Mouse (Mus musculus): ENCODE data around the gene Uimc1. TPM values are rescaled to one million over a fixed set of nuclear protein-coding genes. Genes with fewer than 3 reads are reported as not detected.
A peak's percentile ranks its signal among the peaks of the same experiment; 100 is the strongest.
"Not testable (repeated sequence)": the region's sequence is repeated elsewhere in the genome, so short reads cannot be mapped to it uniquely, and the experiment has no call there.

Gene Uimc1
- polyA plus RNA-seq, 1 experiment from 2014 or later: 27.4 TPM

DNA sequence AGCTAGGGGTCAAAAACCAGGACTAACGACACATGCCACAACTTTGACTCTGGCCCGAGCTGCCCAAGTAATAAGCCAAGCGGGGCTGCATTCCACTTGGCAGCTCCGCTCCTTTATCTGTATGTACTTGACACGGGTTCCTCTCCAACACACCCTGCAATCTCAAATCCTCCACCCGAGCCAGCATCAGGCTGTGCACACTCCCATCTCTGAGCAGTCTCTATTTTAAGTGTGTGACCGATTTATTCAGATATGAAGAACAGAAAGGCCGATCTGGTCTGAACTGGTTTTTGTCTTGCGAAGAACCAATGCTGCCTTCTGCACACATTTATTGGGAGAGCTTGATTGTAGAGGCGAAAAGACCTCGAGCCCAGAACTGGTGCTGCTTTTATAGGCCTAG is 1.5 kb upstream of the Uimc1 start:
- H3K27ac ChIP-seq: no peak overlapping the region
- ATAC-seq (ENCODE audit: low FRiP score): no peak
- no peaks in the 10 kb centered on the region for H3K36me3 ChIP-seq (replicated peaks)
- no peak overlapping the region for H3K9ac ChIP-seq
- H3K4me3 ChIP-seq (replicated peaks): no peak overlapping the region
- H3K9me3 ChIP-seq: no peaks in the 10 kb centered on the region
- H3K4me2 ChIP-seq: no peak overlapping the region
- no peaks in the 10 kb centered on the region for H3K27me3 ChIP-seq
- peaks cover 17% of the 10 kb centered on the region for H3K4me1 ChIP-seq
- 97% methylated on average over 11 of the region's 11 CpGs for WGBS

DNA sequence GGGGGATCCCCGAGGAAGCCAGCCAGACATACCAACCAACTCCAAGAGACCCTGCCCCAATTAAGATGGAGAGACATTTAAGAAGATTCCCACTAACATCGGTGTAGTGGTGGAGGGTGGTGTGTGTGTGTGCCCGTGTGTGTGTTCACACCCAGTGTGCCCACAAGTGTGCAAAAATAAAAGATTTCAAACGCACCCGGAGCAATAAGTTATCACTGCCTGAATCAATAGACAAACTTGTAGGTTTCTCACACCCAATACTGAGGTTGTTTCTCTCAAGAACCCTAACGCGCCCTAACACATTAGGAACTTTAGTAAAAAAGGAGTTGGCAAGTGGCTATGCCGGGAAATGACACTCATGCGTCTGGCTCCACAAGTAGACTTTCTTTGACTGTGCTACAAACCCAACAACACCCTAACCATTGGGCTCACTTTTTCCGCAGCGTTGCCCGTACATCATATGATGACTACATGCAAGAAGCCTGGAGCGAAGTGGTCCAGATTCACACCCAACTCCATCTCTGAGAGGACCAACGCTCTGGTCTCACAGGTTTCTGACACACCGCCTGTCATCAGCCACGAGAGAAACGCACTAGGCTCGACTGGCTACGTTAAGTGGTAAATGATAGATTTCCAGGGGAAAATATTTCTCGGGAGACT is 904 bp downstream of the Uimc1 start:
- H3K27ac ChIP-seq: no peak overlapping the region; the same call in 1 of the 2 replicates
- H3K36me3 ChIP-seq (replicated peaks): no peaks in the 10 kb centered on the region
- H3K9ac ChIP-seq: peak overlapping the region; percentile 91
- no peaks in the 10 kb centered on the region for H3K9me3 ChIP-seq
- H3K27me3 ChIP-seq: no peaks in the 10 kb centered on the region
- no peak for ATAC-seq (ENCODE audit: low FRiP score)
- H3K4me1 ChIP-seq: peaks cover 8% of the 10 kb centered on the region
- WGBS: 41% methylated on average over 20 of the region's 20 CpGs
- peak overlapping the region; percentile 52 for H3K4me2 ChIP-seq
- peak overlapping the region; percentile 88 for H3K4me3 ChIP-seq (replicated peaks)

DNA sequence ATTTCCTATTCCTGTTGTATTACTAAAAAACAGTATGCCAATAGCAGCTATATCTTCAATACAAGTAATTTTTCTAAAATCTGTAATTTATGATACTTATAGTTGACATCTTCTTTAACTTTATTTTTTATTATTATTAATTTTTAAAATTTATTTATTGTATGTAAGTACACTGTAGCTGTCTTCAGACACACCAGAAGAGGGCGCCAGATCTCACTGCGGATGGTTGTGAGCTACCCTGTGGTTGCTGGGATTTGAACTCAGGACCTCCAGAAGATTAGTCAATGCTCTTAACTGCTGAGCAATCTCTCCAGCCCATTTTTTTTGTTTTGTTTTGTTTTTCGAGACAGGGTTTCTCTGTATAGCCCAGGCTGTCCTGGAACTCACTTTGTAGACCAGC is 2.3 kb downstream of the Uimc1 start:
- ATAC-seq (ENCODE audit: low FRiP score); H3K27me3 ChIP-seq; H3K4me1 ChIP-seq; H3K36me3 ChIP-seq (replicated peaks); H3K27ac ChIP-seq; H3K9ac ChIP-seq; H3K4me3 ChIP-seq (replicated peaks); H3K9me3 ChIP-seq; H3K4me2 ChIP-seq: not testable (repeated sequence)
- 95% methylated on average over 3 of the region's 3 CpGs for WGBS

- 96% methylated on average over 4 of the region's 4 CpGs for WGBS
- H3K4me2 ChIP-seq: no peak overlapping the region
- no peaks in the 10 kb centered on the region for H3K4me1 ChIP-seq
- H3K27ac ChIP-seq: no peak overlapping the region
- H3K4me3 ChIP-seq (replicated peaks): no peak overlapping the region
- no peak for ATAC-seq (ENCODE audit: low FRiP score)
- H3K9me3 ChIP-seq: no peaks in the 10 kb centered on the region
- H3K9ac ChIP-seq: no peak overlapping the region
- H3K36me3 ChIP-seq (replicated peaks): peaks cover 14% of the 10 kb centered on the region
- H3K27me3 ChIP-seq: no peaks in the 10 kb centered on the region
Observed at GRCm38 (mm10) chr13:55092588-55092987, 7.5 kb downstream of the Uimc1 start.

- H3K4me2 ChIP-seq: no peak overlapping the region
- H3K9me3 ChIP-seq: no peaks in the 10 kb centered on the region
Observed at GRCm38 (mm10) chr13:55075597-55075996, 24.5 kb downstream of the Uimc1 start.

DNA sequence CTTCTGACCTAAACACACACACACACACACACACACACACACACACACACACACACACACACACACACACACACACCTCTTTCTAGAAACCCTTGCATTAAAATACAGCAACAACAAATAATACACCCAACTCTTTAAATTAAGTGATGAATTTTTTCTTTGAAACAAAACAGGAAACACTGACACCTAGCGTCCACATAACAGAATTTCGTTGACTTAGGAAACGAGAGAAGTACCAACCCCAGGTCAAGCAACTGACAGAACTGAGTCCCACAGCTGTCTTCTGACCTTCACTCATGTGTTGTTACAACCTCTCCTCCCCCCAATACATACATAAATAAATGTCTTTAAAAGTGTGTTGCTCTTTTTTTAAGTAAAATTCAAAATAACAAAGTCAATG is 28.8 kb downstream of the Uimc1 start:
- Histone ChIP-seq H3K4me3 (replicated peaks) (no peak overlapping the region), H3K36me3 (replicated peaks) (peaks cover 9% of the 10 kb centered on the region; the same call in 1 of the 2 replicates), H3K9me3 (no peaks in the 10 kb centered on the region), H3K4me1 (no peaks in the 10 kb centered on the region), H3K27me3 (no peaks in the 10 kb centered on the region), H3K27ac (no peak overlapping the region), H3K9ac (no peak overlapping the region), H3K4me2 (no peak overlapping the region)
- no peak for ATAC-seq (ENCODE audit: low FRiP score)
- 3% methylated on average over 3 of the region's 3 CpGs for WGBS

More at GRCm38 (mm10) chr13:55075597-55075996, 24.5 kb downstream of the Uimc1 start:
- Histone ChIP-seq H3K4me1 (no peaks in the 10 kb centered on the region), H3K36me3 (replicated peaks) (peaks cover 9% of the 10 kb centered on the region), H3K27me3 (no peaks in the 10 kb centered on the region), H3K9ac (no peak overlapping the region), H3K27ac (no peak overlapping the region), H3K4me3 (replicated peaks) (no peak overlapping the region)
- no peak for ATAC-seq (ENCODE audit: low FRiP score)
- WGBS: 27% methylated on average over 5 of the region's 5 CpGs

DNA sequence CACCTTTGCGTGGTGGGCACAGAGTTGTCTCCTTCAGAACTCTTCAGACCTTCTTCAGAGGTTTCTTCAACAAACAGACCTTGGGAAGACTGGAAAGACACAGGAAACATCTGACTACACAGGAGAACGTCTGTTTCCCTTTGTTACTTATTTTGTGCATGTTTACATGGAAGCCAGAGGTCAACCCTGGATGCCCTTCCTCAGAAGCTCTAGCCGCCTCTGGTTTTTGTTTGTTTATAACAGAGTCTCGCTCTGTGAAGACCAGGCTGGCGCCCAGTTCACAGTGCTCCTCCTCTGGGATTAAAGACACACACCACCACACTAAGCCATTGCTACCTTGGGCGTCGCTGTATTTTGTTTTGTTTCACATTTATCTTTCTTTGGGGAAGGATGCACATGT is 30.4 kb downstream of the Uimc1 start:
- no peak overlapping the region for H3K4me2 ChIP-seq
- 72% methylated on average over 7 of the region's 7 CpGs for WGBS
- no peak overlapping the region for H3K27ac ChIP-seq
- no peaks in the 10 kb centered on the region for H3K36me3 ChIP-seq (replicated peaks)
- H3K4me3 ChIP-seq (replicated peaks): no peak overlapping the region
- no peak overlapping the region for H3K9ac ChIP-seq
- H3K4me1 ChIP-seq: no peaks in the 10 kb centered on the region
- H3K9me3 ChIP-seq: no peaks in the 10 kb centered on the region
- no peaks in the 10 kb centered on the region for H3K27me3 ChIP-seq
- no peak for ATAC-seq (ENCODE audit: low FRiP score)

DNA sequence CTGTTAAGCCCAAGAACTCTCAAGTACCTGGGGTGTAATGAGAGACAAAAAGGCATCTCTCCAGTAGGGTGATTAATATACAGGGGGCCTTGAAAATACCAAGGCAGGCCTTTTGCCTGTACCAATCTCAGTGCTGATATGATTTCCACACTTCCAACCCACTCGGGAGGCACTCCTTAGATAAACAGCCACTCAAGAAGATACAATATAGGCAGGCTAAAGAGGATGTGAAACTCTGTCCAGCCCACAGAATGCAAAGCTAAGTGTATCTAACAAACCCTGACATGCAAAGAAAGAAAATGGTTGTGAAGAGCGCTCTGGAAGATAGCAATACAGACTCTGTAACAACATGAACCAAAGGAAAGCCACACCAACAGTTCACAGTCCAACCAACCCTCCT is 36.8 kb downstream of the Uimc1 start:
- Histone ChIP-seq H3K4me2 (no peak overlapping the region), H3K27me3 (no peaks in the 10 kb centered on the region), H3K27ac (no peak overlapping the region), H3K9me3 (no peaks in the 10 kb centered on the region), H3K4me3 (replicated peaks) (no peak overlapping the region), H3K9ac (no peak overlapping the region), H3K4me1 (no peaks in the 10 kb centered on the region), H3K36me3 (replicated peaks) (peaks cover 4% of the 10 kb centered on the region)
- WGBS: 86% methylated on average over 2 of the region's 2 CpGs
- no peak for ATAC-seq (ENCODE audit: low FRiP score)

DNA sequence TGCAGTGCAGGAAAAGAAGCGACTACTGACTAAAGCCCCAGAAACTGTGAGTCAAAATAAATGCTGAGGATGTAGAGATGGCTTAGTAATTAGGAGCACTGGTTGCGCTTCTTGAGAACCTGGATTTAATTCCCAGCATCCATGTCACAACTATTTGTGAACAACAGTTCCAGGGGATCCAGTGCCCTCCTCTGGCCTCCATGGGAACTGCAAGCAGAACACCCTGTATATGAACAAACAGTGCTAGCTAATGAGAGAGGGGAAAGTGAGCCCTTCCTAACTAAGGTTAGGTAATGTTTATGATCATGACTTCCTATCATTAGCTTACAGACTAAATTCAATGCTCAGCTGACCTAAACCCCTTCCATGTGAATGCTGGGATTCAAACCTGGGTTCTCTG is 42.1 kb downstream of the Uimc1 start:
- no peak for ATAC-seq (ENCODE audit: low FRiP score)

DNA sequence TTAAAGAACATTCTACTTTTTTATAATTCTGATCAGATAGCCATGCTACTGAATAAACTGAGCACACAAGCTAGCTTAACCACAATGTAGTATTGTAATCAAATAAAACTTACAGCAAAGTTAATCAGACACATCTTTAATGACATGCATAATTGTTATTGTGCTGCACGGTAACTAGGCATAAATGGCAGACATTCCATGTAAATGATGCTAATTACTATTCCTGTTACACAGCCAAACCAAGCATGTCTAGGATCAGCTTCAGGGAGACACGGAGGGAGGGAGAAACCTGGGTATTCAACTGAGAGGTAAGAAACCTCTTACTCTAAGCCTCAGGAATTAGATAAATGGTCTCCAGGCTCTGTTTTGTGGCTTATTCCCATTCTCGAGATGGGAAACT is 52.4 kb downstream of the Uimc1 start:
- no peak overlapping the region for H3K4me3 ChIP-seq (replicated peaks)
- no peak overlapping the region for H3K27ac ChIP-seq
- no peaks in the 10 kb centered on the region for H3K9me3 ChIP-seq
- no peaks in the 10 kb centered on the region for H3K4me1 ChIP-seq
- no peaks in the 10 kb centered on the region for H3K27me3 ChIP-seq
- 61% methylated on average over 3 of the region's 3 CpGs for WGBS
- no peak for ATAC-seq (ENCODE audit: low FRiP score)
- H3K36me3 ChIP-seq (replicated peaks): peaks cover 4% of the 10 kb centered on the region; the same call in 1 of the 2 replicates
- no peak overlapping the region for H3K4me2 ChIP-seq
- no peak overlapping the region for H3K9ac ChIP-seq

More for the DNA sequence above, 42.1 kb downstream of the Uimc1 start:
- no peaks in the 10 kb centered on the region for H3K4me1 ChIP-seq
- H3K4me3 ChIP-seq (replicated peaks): no peak overlapping the region
- no peaks in the 10 kb centered on the region for H3K27me3 ChIP-seq
- no peak overlapping the region for H3K4me2 ChIP-seq
- 94% methylated on average over 2 of the region's 2 CpGs for WGBS
- no peaks in the 10 kb centered on the region for H3K9me3 ChIP-seq
- H3K27ac ChIP-seq: no peak overlapping the region
- peaks cover 9% of the 10 kb centered on the region for H3K36me3 ChIP-seq (replicated peaks)
- no peak overlapping the region for H3K9ac ChIP-seq

- no peak overlapping the region for H3K27ac ChIP-seq
- no peaks in the 10 kb centered on the region for H3K27me3 ChIP-seq
- H3K9me3 ChIP-seq: no peaks in the 10 kb centered on the region
- no peak overlapping the region for H3K9ac ChIP-seq
- no peak for ATAC-seq (ENCODE audit: low FRiP score)
- WGBS: 95% methylated on average over 2 of the region's 2 CpGs
- no peak overlapping the region for H3K4me3 ChIP-seq (replicated peaks)
- no peaks in the 10 kb centered on the region for H3K4me1 ChIP-seq
- H3K36me3 ChIP-seq (replicated peaks): 0 out of 2 replicates have a peak, but pooled peaks cover 6% of the 10 kb centered on the region
- no peak overlapping the region for H3K4me2 ChIP-seq
Observed at GRCm38 (mm10) chr13:55040016-55040415, 60.1 kb downstream of the Uimc1 start.

- ATAC-seq (ENCODE audit: low FRiP score): no peak
- H3K4me3 ChIP-seq (replicated peaks): no peak overlapping the region
- 94% methylated on average over 2 of the region's 2 CpGs for WGBS
Observed at GRCm38 (mm10) chr13:55024215-55024614, 75.9 kb downstream of the Uimc1 start.

DNA sequence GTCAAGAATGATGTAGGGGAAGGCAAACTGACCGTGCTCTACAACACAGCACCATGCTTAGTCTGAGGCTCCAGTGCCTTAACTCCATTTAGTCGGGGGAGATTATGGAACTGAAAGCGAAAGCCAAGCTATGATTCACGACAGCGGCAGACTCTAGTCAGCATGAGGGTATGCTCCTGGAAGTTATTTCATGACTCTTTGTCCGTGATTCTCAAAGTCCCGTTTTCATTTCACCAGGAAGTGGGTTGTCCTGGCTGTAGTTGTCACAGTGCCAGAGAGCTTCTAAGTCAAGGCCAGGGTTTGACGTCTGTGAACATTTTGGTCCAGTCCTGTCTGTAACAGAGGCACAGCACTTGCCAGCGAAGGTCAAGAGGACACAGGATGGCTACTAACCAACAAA is 77.4 kb downstream of the Uimc1 start:
- H3K27ac ChIP-seq: no peak overlapping the region
- WGBS: 83% methylated on average over 9 of the region's 9 CpGs
- ATAC-seq (ENCODE audit: low FRiP score): no peak

More at GRCm38 (mm10) chr13:55024215-55024614, 75.9 kb downstream of the Uimc1 start:
- Histone ChIP-seq H3K9me3 (no peaks in the 10 kb centered on the region), H3K4me1 (peaks cover 5% of the 10 kb centered on the region; the same call in 1 of the 2 replicates), H3K27me3 (no peaks in the 10 kb centered on the region), H3K27ac (no peak overlapping the region), H3K9ac (no peak overlapping the region), H3K4me2 (no peak overlapping the region), H3K36me3 (replicated peaks) (peaks cover 14% of the 10 kb centered on the region)

More for the DNA sequence above, 77.4 kb downstream of the Uimc1 start:
- Histone ChIP-seq H3K4me3 (replicated peaks) (no peak overlapping the region), H3K27me3 (no peaks in the 10 kb centered on the region), H3K36me3 (replicated peaks) (peaks cover 11% of the 10 kb centered on the region), H3K4me2 (no peak overlapping the region), H3K4me1 (peaks cover 5% of the 10 kb centered on the region; the same call in 1 of the 2 replicates), H3K9me3 (no peaks in the 10 kb centered on the region), H3K9ac (no peak overlapping the region)
